Mouse (Mus musculus): ENCODE measurements at regions not wholly inside any gene's neighbourhood (a gene's known extent, or its start where the extent isn't known, plus 50 kb on each side); places are given as distances from the start of the nearest gene placed in this dataset.

GRCm38 (mm10) chr3:99709506-99709905 lies 175.7 kb upstream of the Spag17 start:
- H3K9me3 ChIP-seq (ENCODE audit: low read length) = no peaks in the 10 kb centered on the region
- 92% methylated on average over 4 of the region's 4 CpGs for WGBS
- DNase-seq = no peak
- no peak overlapping the region for H3K4me3 ChIP-seq (ENCODE audit: low read depth, low read length)
- H3K4me2 ChIP-seq (ENCODE audit: low read depth) = no peak overlapping the region
- H3K27ac ChIP-seq (ENCODE audit: low read depth, low read length) = no peak overlapping the region
- H3K36me3 ChIP-seq (ENCODE audit: insufficient read depth) = no peaks in the 10 kb centered on the region
- ATAC-seq = no peak
- H3K4me1 ChIP-seq (ENCODE audit: insufficient read depth) = no peaks in the 10 kb centered on the region
- no peak for TF ChIP-seq CTCF (IDR thresholded peaks at IDR 0.05; ENCODE audit: low read depth)
- no peaks in the 10 kb centered on the region for H3K27me3 ChIP-seq (ENCODE audit: insufficient read depth, low read length)
- H3K9ac ChIP-seq = no peak overlapping the region

- no peaks in the 10 kb centered on the region for H3K9me3 ChIP-seq (ENCODE audit: low read length)
- H3K4me2 ChIP-seq (ENCODE audit: low read depth) = no peak overlapping the region
- no peak overlapping the region for H3K27ac ChIP-seq (ENCODE audit: low read depth, low read length)
- H3K4me1 ChIP-seq (ENCODE audit: insufficient read depth) = no peaks in the 10 kb centered on the region
- H3K27me3 ChIP-seq (ENCODE audit: insufficient read depth, low read length) = no peaks in the 10 kb centered on the region
- ATAC-seq = no peak
- H3K9ac ChIP-seq = no peak overlapping the region
- no peak overlapping the region for H3K4me3 ChIP-seq (ENCODE audit: low read depth, low read length)
- 46% methylated on average over 4 of the region's 4 CpGs for WGBS
- TF ChIP-seq CTCF (IDR thresholded peaks at IDR 0.05; ENCODE audit: low read depth) = no peak
- no peaks in the 10 kb centered on the region for H3K36me3 ChIP-seq (ENCODE audit: insufficient read depth)
- DNase-seq = no peak
Measured at GRCm38 (mm10) chr3:99716381-99716780, 168.8 kb upstream of the Spag17 start.

- no peaks in the 10 kb centered on the region for H3K9me3 ChIP-seq (ENCODE audit: low read length)
- H3K27me3 ChIP-seq (ENCODE audit: insufficient read depth, low read length) = no peaks in the 10 kb centered on the region
- H3K4me1 ChIP-seq (ENCODE audit: insufficient read depth) = no peaks in the 10 kb centered on the region
- H3K4me3 ChIP-seq (ENCODE audit: low read depth, low read length) = no peak overlapping the region
- no peak for TF ChIP-seq CTCF (IDR thresholded peaks at IDR 0.05; ENCODE audit: low read depth)
- no peaks in the 10 kb centered on the region for H3K36me3 ChIP-seq (ENCODE audit: insufficient read depth)
- WGBS = 91% methylated on average over 3 of the region's 3 CpGs
- DNase-seq (no peak), ATAC-seq (no peak)
- no peak overlapping the region for H3K4me2 ChIP-seq (ENCODE audit: low read depth)
- H3K27ac ChIP-seq (ENCODE audit: low read depth, low read length) = no peak overlapping the region
- no peak overlapping the region for H3K9ac ChIP-seq
Measured at GRCm38 (mm10) chr3:99738093-99738803, 147.0 kb upstream of the Spag17 start.

GRCm38 (mm10) chr3:99739654-99740053 lies 145.6 kb upstream of the Spag17 start:
- Histone ChIP-seq H3K9me3 (ENCODE audit: low read length) (no peaks in the 10 kb centered on the region), H3K27me3 (ENCODE audit: insufficient read depth, low read length) (no peaks in the 10 kb centered on the region), H3K4me2 (ENCODE audit: low read depth) (no peak overlapping the region), H3K4me1 (ENCODE audit: insufficient read depth) (no peaks in the 10 kb centered on the region), H3K36me3 (ENCODE audit: insufficient read depth) (no peaks in the 10 kb centered on the region), H3K9ac (no peak overlapping the region), H3K27ac (ENCODE audit: low read depth, low read length) (no peak overlapping the region), H3K4me3 (ENCODE audit: low read depth, low read length) (no peak overlapping the region)
- WGBS = 87% methylated on average over 7 of the region's 7 CpGs
- TF ChIP-seq CTCF (IDR thresholded peaks at IDR 0.05; ENCODE audit: low read depth) = no peak
- ATAC-seq (no peak), DNase-seq (no peak)

- Histone ChIP-seq H3K9ac (no peak overlapping the region), H3K4me1 (ENCODE audit: insufficient read depth) (no peaks in the 10 kb centered on the region), H3K9me3 (ENCODE audit: low read length) (no peaks in the 10 kb centered on the region), H3K4me2 (ENCODE audit: low read depth) (no peak overlapping the region), H3K36me3 (ENCODE audit: insufficient read depth) (no peaks in the 10 kb centered on the region), H3K27ac (ENCODE audit: low read depth, low read length) (no peak overlapping the region), H3K4me3 (ENCODE audit: low read depth, low read length) (no peak overlapping the region), H3K27me3 (ENCODE audit: insufficient read depth, low read length) (no peaks in the 10 kb centered on the region)
- WGBS = 55% methylated on average over 3 of the region's 3 CpGs
- no peak for ATAC-seq
- no peak for TF ChIP-seq CTCF (IDR thresholded peaks at IDR 0.05; ENCODE audit: low read depth)
- DNase-seq = no peak
Measured at GRCm38 (mm10) chr3:99741249-99742222, 143.7 kb upstream of the Spag17 start.

GRCm38 (mm10) chr3:99749725-99750124 lies 135.5 kb upstream of the Spag17 start:
- H3K4me1 ChIP-seq (ENCODE audit: insufficient read depth) = no peaks in the 10 kb centered on the region
- H3K27me3 ChIP-seq (ENCODE audit: insufficient read depth, low read length) = no peaks in the 10 kb centered on the region
- H3K9ac ChIP-seq = no peak overlapping the region
- WGBS = 93% methylated on average over 8 of the region's 8 CpGs
- H3K4me3 ChIP-seq (ENCODE audit: low read depth, low read length) = no peak overlapping the region
- H3K9me3 ChIP-seq (ENCODE audit: low read length) = no peaks in the 10 kb centered on the region
- DNase-seq = no peak
- TF ChIP-seq CTCF (IDR thresholded peaks at IDR 0.05; ENCODE audit: low read depth) = no peak
- no peak overlapping the region for H3K4me2 ChIP-seq (ENCODE audit: low read depth)
- H3K27ac ChIP-seq (ENCODE audit: low read depth, low read length) = no peak overlapping the region
- no peak for ATAC-seq
- no peaks in the 10 kb centered on the region for H3K36me3 ChIP-seq (ENCODE audit: insufficient read depth)

GRCm38 (mm10) chr3:99778526-99778925 lies 106.7 kb upstream of the Spag17 start:
- DNase-seq (peak; percentile 16), ATAC-seq (no peak)
- Histone ChIP-seq H3K9me3 (ENCODE audit: low read length) (no peaks in the 10 kb centered on the region), H3K4me1 (ENCODE audit: insufficient read depth) (no peaks in the 10 kb centered on the region), H3K4me2 (ENCODE audit: low read depth) (no peak overlapping the region), H3K27me3 (ENCODE audit: insufficient read depth, low read length) (no peaks in the 10 kb centered on the region), H3K36me3 (ENCODE audit: insufficient read depth) (no peaks in the 10 kb centered on the region), H3K9ac (no peak overlapping the region), H3K27ac (ENCODE audit: low read depth, low read length) (no peak overlapping the region), H3K4me3 (ENCODE audit: low read depth, low read length) (no peak overlapping the region)
- 69% methylated on average over 6 of the region's 6 CpGs for WGBS
- TF ChIP-seq CTCF (IDR thresholded peaks at IDR 0.05; ENCODE audit: low read depth) = no peak

Measured in forebrain, postnatal 0 days (tissue).